Mouse (Mus musculus): Measurements from ENCODE around the gene Lancl1. TPM values are rescaled to one million over a fixed set of nuclear protein-coding genes. Genes with fewer than 3 reads are reported as not detected.
A peak's percentile ranks its signal among the peaks of the same experiment; 100 is the strongest.

Gene Lancl1
- polyA plus RNA-seq, 1 experiment from 2014 or later, result 68.0 TPM

- H3K4me3 ChIP-seq (ENCODE audit: low read depth, low read length), result no peak overlapping the region
- no peak overlapping the region for H3K27ac ChIP-seq (ENCODE audit: low read length)
- TF ChIP-seq EP300 (IDR thresholded peaks at IDR 0.05), result 0 out of 2 replicates have a peak, but pooled peaks have one; percentile 18
- no peak for TF ChIP-seq CTCF (IDR thresholded peaks at IDR 0.05)
- H3K27me3 ChIP-seq (replicated peaks; ENCODE audit: insufficient read depth, low read length), result no peaks in the 10 kb centered on the region
- ATAC-seq, result peak; percentile 67
- no peaks in the 10 kb centered on the region for H3K4me1 ChIP-seq (ENCODE audit: insufficient read depth, low read depth, low read length)
- WGBS, result 46% methylated on average over 18 of the region's 18 CpGs
- H3K36me3 ChIP-seq (ENCODE audit: insufficient read depth, low read length), result no peaks in the 10 kb centered on the region
- H3K9me3 ChIP-seq (ENCODE audit: low read length), result no peaks in the 10 kb centered on the region
- H3K9ac ChIP-seq (replicated peaks; ENCODE audit: low read depth), result no peak overlapping the region
- peak; percentile 34 for DNase-seq (ENCODE audit: low spot score)
- H3K4me2 ChIP-seq (replicated peaks; ENCODE audit: low read depth, low read length), result 0 out of 2 replicates have a peak overlapping the region, but pooled peaks have one; percentile 19
Observed at GRCm38 (mm10) chr1:66987558-66988190, 51.0 kb downstream of the Lancl1 start.

DNA sequence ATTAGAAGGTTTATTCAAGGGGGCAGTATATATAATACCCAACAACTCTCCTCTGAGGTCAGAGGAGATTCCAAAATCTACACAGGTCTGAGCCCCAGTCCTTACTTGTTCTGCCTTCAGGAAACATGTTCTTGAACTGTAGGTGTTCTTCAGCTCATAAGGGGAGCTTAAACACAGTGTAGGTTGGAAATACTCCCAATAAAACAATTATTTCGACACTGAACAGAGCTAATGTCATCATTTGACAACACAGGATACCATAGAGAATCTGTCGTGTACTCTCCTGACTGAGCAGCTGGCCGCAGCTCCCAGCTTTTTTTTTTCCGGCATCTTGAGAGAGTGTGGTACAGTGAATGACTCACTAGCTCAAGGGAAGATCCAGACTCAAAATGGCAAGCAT lies 52.8 kb downstream of the Lancl1 start:
- ATAC-seq (no peak), DNase-seq (ENCODE audit: low spot score) (no peak)
- no peak overlapping the region for H3K9ac ChIP-seq (replicated peaks; ENCODE audit: low read depth)
- H3K4me2 ChIP-seq (replicated peaks; ENCODE audit: low read depth, low read length), result no peak overlapping the region
- no peaks in the 10 kb centered on the region for H3K9me3 ChIP-seq (ENCODE audit: low read length)
- no peak overlapping the region for H3K4me3 ChIP-seq (ENCODE audit: low read depth, low read length)
- H3K27ac ChIP-seq (ENCODE audit: low read length), result no peak overlapping the region
- H3K27me3 ChIP-seq (replicated peaks; ENCODE audit: insufficient read depth, low read length), result no peaks in the 10 kb centered on the region
- no peaks in the 10 kb centered on the region for H3K36me3 ChIP-seq (ENCODE audit: insufficient read depth, low read length)
- WGBS, result 57% methylated on average over 4 of the region's 4 CpGs
- TF ChIP-seq CTCF (IDR thresholded peaks at IDR 0.05) (no peak), EP300 (IDR thresholded peaks at IDR 0.05) (no peak)
- no peaks in the 10 kb centered on the region for H3K4me1 ChIP-seq (ENCODE audit: insufficient read depth, low read depth, low read length)

GRCm38 (mm10) chr1:66985129-66985698 lies 53.5 kb downstream of the Lancl1 start:
- ATAC-seq (no peak), DNase-seq (ENCODE audit: low spot score) (no peak)
- Histone ChIP-seq H3K4me2 (replicated peaks; ENCODE audit: low read depth, low read length) (no peak overlapping the region), H3K4me1 (ENCODE audit: insufficient read depth, low read depth, low read length) (no peaks in the 10 kb centered on the region), H3K9ac (replicated peaks; ENCODE audit: low read depth) (no peak overlapping the region), H3K36me3 (ENCODE audit: insufficient read depth, low read length) (no peaks in the 10 kb centered on the region), H3K27me3 (replicated peaks; ENCODE audit: insufficient read depth, low read length) (no peaks in the 10 kb centered on the region), H3K9me3 (ENCODE audit: low read length) (no peaks in the 10 kb centered on the region), H3K27ac (ENCODE audit: low read length) (no peak overlapping the region), H3K4me3 (ENCODE audit: low read depth, low read length) (no peak overlapping the region)
- WGBS, result 59% methylated on average over 7 of the region's 7 CpGs
- TF ChIP-seq EP300 (IDR thresholded peaks at IDR 0.05) (no peak), CTCF (IDR thresholded peaks at IDR 0.05) (no peak)

- no peaks in the 10 kb centered on the region for H3K4me1 ChIP-seq (ENCODE audit: insufficient read depth, low read depth, low read length)
- no peaks in the 10 kb centered on the region for H3K36me3 ChIP-seq (ENCODE audit: insufficient read depth, low read length)
- no peak for DNase-seq (ENCODE audit: low spot score)
- H3K4me2 ChIP-seq (replicated peaks; ENCODE audit: low read depth, low read length), result no peak overlapping the region
- no peak for ATAC-seq
- no peaks in the 10 kb centered on the region for H3K27me3 ChIP-seq (replicated peaks; ENCODE audit: insufficient read depth, low read length)
- TF ChIP-seq EP300 (IDR thresholded peaks at IDR 0.05) (no peak), CTCF (IDR thresholded peaks at IDR 0.05) (no peak)
- no peak overlapping the region for H3K9ac ChIP-seq (replicated peaks; ENCODE audit: low read depth)
- H3K27ac ChIP-seq (ENCODE audit: low read length), result no peak overlapping the region
- 100% methylated on average over 1 of the region's 1 CpGs for WGBS
- H3K9me3 ChIP-seq (ENCODE audit: low read length), result no peaks in the 10 kb centered on the region
- no peak overlapping the region for H3K4me3 ChIP-seq (ENCODE audit: low read depth, low read length)
Observed at GRCm38 (mm10) chr1:66980129-66980528, 58.5 kb downstream of the Lancl1 start.

DNA sequence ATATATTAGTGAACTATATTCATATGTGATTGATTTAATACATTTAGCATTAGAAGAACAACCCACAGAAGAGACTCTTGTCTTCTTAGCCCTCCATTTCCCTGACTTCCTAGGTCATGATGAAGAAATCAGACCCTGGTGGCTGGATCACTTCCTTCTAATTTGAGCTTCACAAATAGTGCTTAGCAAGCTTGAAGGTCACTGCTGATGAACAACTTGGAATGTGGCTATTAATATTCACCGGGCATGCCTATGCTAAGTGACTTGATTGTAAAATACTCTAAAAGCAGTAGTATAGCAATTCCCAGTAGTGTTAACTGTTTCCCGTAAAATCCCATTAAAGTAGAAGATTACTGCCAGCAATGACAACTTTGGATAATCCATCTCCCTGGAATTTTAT lies 63.2 kb downstream of the Lancl1 start:
- Histone ChIP-seq H3K4me2 (replicated peaks; ENCODE audit: low read depth, low read length) (no peak overlapping the region), H3K4me1 (ENCODE audit: insufficient read depth, low read depth, low read length) (no peaks in the 10 kb centered on the region), H3K9me3 (ENCODE audit: low read length) (no peaks in the 10 kb centered on the region), H3K4me3 (ENCODE audit: low read depth, low read length) (no peak overlapping the region), H3K36me3 (ENCODE audit: insufficient read depth, low read length) (no peaks in the 10 kb centered on the region), H3K27me3 (replicated peaks; ENCODE audit: insufficient read depth, low read length) (no peaks in the 10 kb centered on the region), H3K27ac (ENCODE audit: low read length) (no peak overlapping the region), H3K9ac (replicated peaks; ENCODE audit: low read depth) (no peak overlapping the region)
- TF ChIP-seq EP300 (IDR thresholded peaks at IDR 0.05) (no peak), CTCF (IDR thresholded peaks at IDR 0.05) (no peak)
- ATAC-seq (no peak), DNase-seq (ENCODE audit: low spot score) (no peak)
- 83% methylated on average over 2 of the region's 2 CpGs for WGBS

- H3K27me3 ChIP-seq (replicated peaks; ENCODE audit: insufficient read depth, low read length), result no peaks in the 10 kb centered on the region
- H3K9me3 ChIP-seq (ENCODE audit: low read length), result no peaks in the 10 kb centered on the region
- ATAC-seq (no peak), DNase-seq (ENCODE audit: low spot score) (no peak)
- TF ChIP-seq EP300 (IDR thresholded peaks at IDR 0.05) (no peak), CTCF (IDR thresholded peaks at IDR 0.05) (no peak)
- no peak overlapping the region for H3K4me2 ChIP-seq (replicated peaks; ENCODE audit: low read depth, low read length)
- no peaks in the 10 kb centered on the region for H3K4me1 ChIP-seq (ENCODE audit: insufficient read depth, low read depth, low read length)
- WGBS, result 38% methylated on average over 4 of the region's 4 CpGs
- no peak overlapping the region for H3K9ac ChIP-seq (replicated peaks; ENCODE audit: low read depth)
- H3K4me3 ChIP-seq (ENCODE audit: low read depth, low read length), result no peak overlapping the region
- no peak overlapping the region for H3K27ac ChIP-seq (ENCODE audit: low read length)
- H3K36me3 ChIP-seq (ENCODE audit: insufficient read depth, low read length), result no peaks in the 10 kb centered on the region
Observed at GRCm38 (mm10) chr1:66964857-66965256, 73.8 kb downstream of the Lancl1 start.

All from lung, postnatal 0 days (tissue).